Mouse (Mus musculus) midbrain, embryonic 16.5 days (tissue): ENCODE measurements around the gene Hhat. TPM values are rescaled to one million over a fixed set of nuclear protein-coding genes. Genes with fewer than 3 reads are reported as not detected.

Experiments
- ATAC-seq: fragments of 200-750 bp; cut with Nextera tagmentation; 2 replicates; pipeline ENCODE4 v1.8.0; 2017; ENCODE audit warnings: moderate TSS enrichment
- H3K27ac ChIP-seq: fragments of 300-500 bp; sonication (generic); 2 replicates; pipeline ENCODE4 v1.5.1; 2014; ENCODE audit warnings: mild to moderate bottlenecking, low read length, mixed read lengths
- H3K27me3 ChIP-seq: fragments of 300-500 bp; sonication (generic); 2 replicates; pipeline ENCODE4 v1.6.1; 2014; ENCODE audit warnings: low read depth, low read length, mixed read lengths; ENCODE audit not compliant: control insufficient read depth, insufficient read depth
- H3K36me3 ChIP-seq: fragments of 300-500 bp; sonication (generic); 2 replicates; pipeline ENCODE4 v1.6.1; 2014; ENCODE audit warnings: mild to moderate bottlenecking, low read length, moderate library complexity, mixed read lengths; ENCODE audit not compliant: control insufficient read depth, insufficient read depth
- H3K4me1 ChIP-seq: fragments of 300-500 bp; sonication (generic); 2 replicates; pipeline ENCODE4 v1.6.1; 2014; ENCODE audit warnings: mild to moderate bottlenecking, low read length, mixed read lengths; ENCODE audit not compliant: control insufficient read depth, insufficient read depth
- H3K4me2 ChIP-seq: fragments of 300-500 bp; sonication (generic); 2 replicates; pipeline ENCODE4 v1.6.1; 2014; ENCODE audit warnings: mild to moderate bottlenecking, low read length, mixed read lengths
- H3K4me3 ChIP-seq: fragments of 300-500 bp; sonication (generic); 2 replicates; pipeline ENCODE4 v1.5.1; 2014; ENCODE audit warnings: low read depth, mild to moderate bottlenecking, low read length, moderate library complexity, mixed read lengths
- H3K9ac ChIP-seq: fragments of 300-500 bp; sonication (generic); 2 replicates; pipeline ENCODE4 v1.6.1; 2014; ENCODE audit warnings: low read depth, low read length, mixed read lengths
- H3K9me3 ChIP-seq: fragments of 300-500 bp; sonication (generic); replicated peaks from 2 replicates; pipeline ENCODE4 v1.6.1; 2014; ENCODE audit warnings: mild to moderate bottlenecking, low read length, mixed read lengths; ENCODE audit not compliant: control insufficient read depth, poor library complexity, severe bottlenecking
- WGBS: fragments of 180-500 bp; shearing (Covaris S2); extraction: QIAGEN DNeasy Blood & Tissue Kit; methylation state at CpG from one replicate; pipeline ENCODE4 v1.1.7; 2014; 5-methylcytosine and 5-hydroxymethylcytosine counted together
- polyA plus RNA-seq: library from polyadenylated mRNA; unstranded; fragments of >200 nt; fragmentation: Nextera tagmentation; extraction: Ambion mirVana; gene quantifications from 2 replicates; pipeline ENCODE4 v1.2.1, GENCODE M21; 2015

Gene Hhat
- polyA plus RNA-seq, 1 experiment from 2014 or later = 3.4 TPM

GRCm38 (mm10) chr1:192764547-192764946 lies 6.5 kb downstream of the Hhat start:
- ATAC-seq = no peak
- 73% methylated on average over 2 of the region's 2 CpGs for WGBS

GRCm38 (mm10) chr1:192762946-192763933 lies 7.8 kb downstream of the Hhat start:
- no peak overlapping the region for H3K4me3 ChIP-seq
- WGBS = 56% methylated on average over 7 of the region's 7 CpGs
- H3K9ac ChIP-seq = no peak overlapping the region
- H3K36me3 ChIP-seq = no peaks in the 10 kb centered on the region
- no peak overlapping the region for H3K27ac ChIP-seq
- no peaks in the 10 kb centered on the region for H3K9me3 ChIP-seq
- H3K4me1 ChIP-seq = no peaks in the 10 kb centered on the region
- ATAC-seq = no peak
- no peaks in the 10 kb centered on the region for H3K27me3 ChIP-seq
- H3K4me2 ChIP-seq = no peak overlapping the region

More at GRCm38 (mm10) chr1:192764547-192764946, 6.5 kb downstream of the Hhat start:
- no peak overlapping the region for H3K27ac ChIP-seq
- no peak overlapping the region for H3K4me2 ChIP-seq
- peaks cover under 1% of the 10 kb centered on the region; the same call in 1 of the 2 replicates for H3K4me1 ChIP-seq
- no peaks in the 10 kb centered on the region for H3K9me3 ChIP-seq
- no peak overlapping the region for H3K9ac ChIP-seq
- H3K27me3 ChIP-seq = no peaks in the 10 kb centered on the region
- no peak overlapping the region for H3K4me3 ChIP-seq
- no peaks in the 10 kb centered on the region for H3K36me3 ChIP-seq

GRCm38 (mm10) chr1:192756674-192757073 lies 14.3 kb downstream of the Hhat start:
- Histone ChIP-seq H3K4me2 (no peak overlapping the region), H3K27me3 (no peaks in the 10 kb centered on the region), H3K9me3 (no peaks in the 10 kb centered on the region), H3K4me3 (no peak overlapping the region), H3K9ac (no peak overlapping the region), H3K27ac (no peak overlapping the region), H3K4me1 (peaks cover 7% of the 10 kb centered on the region; the same call in 1 of the 2 replicates), H3K36me3 (no peaks in the 10 kb centered on the region)
- no peak for ATAC-seq
- WGBS = 85% methylated on average over 7 of the region's 7 CpGs

GRCm38 (mm10) chr1:192755685-192756606 lies 15.1 kb downstream of the Hhat start:
- 30% methylated on average over 13 of the region's 13 CpGs for WGBS
- H3K27ac ChIP-seq = peak overlapping the region; percentile 4; the same call in 1 of the 2 replicates

GRCm38 (mm10) chr1:192755246-192755645 lies 15.8 kb downstream of the Hhat start:
- no peak overlapping the region for H3K4me2 ChIP-seq
- H3K9ac ChIP-seq = no peak overlapping the region
- ATAC-seq = 0 out of 2 replicates have a peak, but pooled peaks have one; percentile 43
- 29% methylated on average over 13 of the region's 13 CpGs for WGBS
- no peaks in the 10 kb centered on the region for H3K36me3 ChIP-seq
- no peak overlapping the region for H3K4me3 ChIP-seq
- H3K27me3 ChIP-seq = no peaks in the 10 kb centered on the region
- H3K27ac ChIP-seq = peak overlapping the region; percentile 4; the same call in 1 of the 2 replicates
- no peaks in the 10 kb centered on the region for H3K9me3 ChIP-seq
- H3K4me1 ChIP-seq = peaks cover 7% of the 10 kb centered on the region; the same call in 1 of the 2 replicates

More at GRCm38 (mm10) chr1:192755685-192756606, 15.1 kb downstream of the Hhat start:
- Histone ChIP-seq H3K27me3 (no peaks in the 10 kb centered on the region), H3K4me2 (no peak overlapping the region), H3K4me1 (peaks cover 7% of the 10 kb centered on the region; the same call in 1 of the 2 replicates), H3K36me3 (no peaks in the 10 kb centered on the region), H3K9ac (no peak overlapping the region), H3K9me3 (no peaks in the 10 kb centered on the region), H3K4me3 (no peak overlapping the region)
- ATAC-seq = peak; percentile 67

- Histone ChIP-seq H3K36me3 (no peaks in the 10 kb centered on the region), H3K27me3 (no peaks in the 10 kb centered on the region), H3K9me3 (no peaks in the 10 kb centered on the region), H3K4me1 (peaks cover 7% of the 10 kb centered on the region; the same call in 1 of the 2 replicates), H3K4me3 (no peak overlapping the region), H3K4me2 (no peak overlapping the region), H3K9ac (no peak overlapping the region), H3K27ac (no peak overlapping the region)
- no peak for ATAC-seq
- 90% methylated on average over 4 of the region's 4 CpGs for WGBS
These were observed 16.8 kb downstream of the Hhat start for GRCm38 (mm10) chr1:192754268-192754667.

GRCm38 (mm10) chr1:192752659-192753601 lies 18.1 kb downstream of the Hhat start:
- WGBS = 28% methylated on average over 8 of the region's 8 CpGs
- Histone ChIP-seq H3K9me3 (no peaks in the 10 kb centered on the region), H3K27me3 (no peaks in the 10 kb centered on the region), H3K4me3 (no peak overlapping the region), H3K9ac (peak overlapping the region; percentile 16; the same call in 1 of the 2 replicates), H3K4me1 (peaks cover 7% of the 10 kb centered on the region; the same call in 1 of the 2 replicates), H3K27ac (no peak overlapping the region), H3K4me2 (no peak overlapping the region), H3K36me3 (no peaks in the 10 kb centered on the region)
- ATAC-seq = no peak

GRCm38 (mm10) chr1:192750042-192750437 lies 21.0 kb downstream of the Hhat start:
- Histone ChIP-seq H3K9ac (no peak overlapping the region), H3K9me3 (no peaks in the 10 kb centered on the region), H3K4me2 (no peak overlapping the region), H3K4me1 (peaks cover 4% of the 10 kb centered on the region; the same call in 1 of the 2 replicates), H3K36me3 (no peaks in the 10 kb centered on the region), H3K27me3 (no peaks in the 10 kb centered on the region), H3K27ac (no peak overlapping the region), H3K4me3 (no peak overlapping the region)
- no peak for ATAC-seq
- 55% methylated on average over 3 of the region's 4 CpGs for WGBS
